Mouse (Mus musculus) lung, postnatal 0 days (tissue): ENCODE data around the gene Pnpo. TPM values are rescaled to one million over a fixed set of nuclear protein-coding genes. Genes with fewer than 3 reads are reported as not detected.

Experiments
- ATAC-seq: fragments of 200-750 bp; cut with Nextera tagmentation; 2 replicates; pipeline ENCODE4 v1.8.0; 2017; ENCODE audit warnings: moderate library complexity
- DNase-seq: peaks from one replicate; pipeline ENCODE4 v3.0.0-alpha.2; 2016; ENCODE audit warnings: low spot score
- H3K27ac ChIP-seq: fragments of 300-500 bp; sonication (generic); 2 replicates; pipeline ENCODE4 v1.5.1; 2014; ENCODE audit warnings: antibody characterized with exemption, mild to moderate bottlenecking, low read length, mixed read lengths
- H3K27me3 ChIP-seq: fragments of 300-500 bp; sonication (generic); replicated peaks from 2 replicates; pipeline ENCODE4 v1.6.1; 2014; ENCODE audit warnings: low read length, mixed read lengths; ENCODE audit not compliant: insufficient read depth
- H3K36me3 ChIP-seq: fragments of 300-500 bp; sonication (generic); 2 replicates; pipeline ENCODE4 v1.6.1; 2014; ENCODE audit warnings: low read length, mixed read lengths; ENCODE audit not compliant: insufficient read depth
- H3K4me1 ChIP-seq: fragments of 300-500 bp; sonication (generic); 2 replicates; pipeline ENCODE4 v1.6.1; 2014; ENCODE audit warnings: antibody characterized with exemption, low read depth, low read length, mixed read lengths; ENCODE audit not compliant: insufficient read depth
- H3K4me2 ChIP-seq: fragments of 300-500 bp; sonication (generic); replicated peaks from 2 replicates; pipeline ENCODE4 v1.6.1; 2014; ENCODE audit warnings: low read depth, mild to moderate bottlenecking, low read length, moderate library complexity, mixed read lengths
- H3K4me3 ChIP-seq: fragments of 300-500 bp; sonication (generic); 2 replicates; pipeline ENCODE4 v1.5.1; 2014; ENCODE audit warnings: low read depth, low read length
- H3K9ac ChIP-seq: fragments of 300-500 bp; sonication (generic); replicated peaks from 2 replicates; pipeline ENCODE4 v1.6.1; 2014; ENCODE audit warnings: low read depth, mild to moderate bottlenecking
- H3K9me3 ChIP-seq: fragments of 300-500 bp; sonication (generic); 2 replicates; pipeline ENCODE4 v1.6.1; 2016; ENCODE audit warnings: low read length, mixed read lengths
- CTCF ChIP-seq: IDR thresholded peaks from 2 replicates; pipeline ENCODE4 v1.5.1; 2016; ENCODE audit warnings: antibody characterized with exemption, mild to moderate bottlenecking
- EP300 ChIP-seq: IDR thresholded peaks from 2 replicates; pipeline ENCODE4 v1.6.1; 2016; ENCODE audit warnings: antibody characterized with exemption, mild to moderate bottlenecking, control low read depth
- WGBS: fragments of 180-500 bp; shearing (Covaris S2); extraction: QIAGEN DNeasy Blood & Tissue Kit; methylation state at CpG from one replicate; pipeline ENCODE4 v1.1.7; 2014; 5-methylcytosine and 5-hydroxymethylcytosine counted together
- polyA plus RNA-seq: library from polyadenylated mRNA; unstranded; fragments of >200 nt; fragmentation: Nextera tagmentation; extraction: Ambion mirVana; gene quantifications from 2 replicates; pipeline ENCODE4 v1.2.1, GENCODE M21; 2015

Gene Pnpo
- polyA plus RNA-seq, 1 experiment from 2014 or later, result 30.0 TPM

DNA sequence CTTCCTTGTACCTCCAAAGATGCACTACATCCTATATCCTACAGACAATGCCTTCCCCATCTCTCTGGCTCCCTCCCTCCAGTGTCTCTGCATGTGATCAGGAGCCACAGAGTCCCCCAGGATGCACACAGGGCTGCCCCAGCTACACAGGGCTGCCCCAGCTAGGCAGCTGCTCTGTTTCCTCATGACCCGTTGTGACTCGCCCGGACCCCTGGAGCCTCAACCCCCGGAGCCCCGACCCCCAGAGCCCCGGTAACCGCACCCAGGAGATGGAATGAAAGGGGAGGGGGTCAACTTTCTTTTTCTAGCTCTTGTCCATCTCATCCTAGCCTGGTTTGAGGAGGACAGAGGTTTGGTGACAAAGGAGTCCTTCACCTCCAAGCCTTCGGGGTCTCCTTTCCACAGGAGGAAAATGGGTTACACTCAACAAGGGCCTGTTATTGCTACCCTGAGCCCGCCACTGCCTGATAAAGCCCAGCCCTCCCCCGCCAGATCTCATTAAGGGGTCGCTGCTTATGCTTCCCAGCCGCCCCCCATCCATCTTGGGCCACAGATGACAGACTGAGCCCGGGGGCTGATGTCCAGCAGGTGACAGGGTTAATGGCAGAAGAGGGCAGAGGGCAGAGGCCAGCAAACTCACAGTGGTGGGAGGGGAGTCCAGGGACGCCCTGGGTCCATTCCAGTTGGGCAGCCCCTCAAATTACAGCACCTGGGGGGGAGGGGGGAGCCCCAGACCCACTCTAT, 51.8 kb downstream of the Pnpo start:
- Histone ChIP-seq H3K27ac (no peak overlapping the region), H3K9me3 (no peaks in the 10 kb centered on the region), H3K27me3 (no peaks in the 10 kb centered on the region), H3K9ac (no peak overlapping the region), H3K4me2 (no peak overlapping the region), H3K4me3 (no peak overlapping the region), H3K4me1 (no peaks in the 10 kb centered on the region), H3K36me3 (no peaks in the 10 kb centered on the region)
- 33% methylated on average over 14 of the region's 14 CpGs for WGBS
- no peak for TF ChIP-seq CTCF
- TF ChIP-seq EP300, result no peak
- no peak for DNase-seq
- no peak for ATAC-seq

Other genes with a start within 250 kb of the Pnpo start
- 18.4 and 18.7 TPM in 2 replicates for gene Snx11, start 166.4 kb downstream of the Pnpo start, polyA plus RNA-seq
- gene Cbx1, start 154.9 kb downstream of the Pnpo start, polyA plus RNA-seq, result 48.6 and 54.0 TPM in 2 replicates
- 51.8 and 54.5 TPM in 2 replicates for gene Nfe2l1, start 114.0 kb downstream of the Pnpo start, polyA plus RNA-seq
- gene Copz2, start 94.1 kb downstream of the Pnpo start, polyA plus RNA-seq, result 105 and 110 TPM in 2 replicates
- gene Cdk5rap3, start 27.5 kb downstream of the Pnpo start, polyA plus RNA-seq, result 46.4 and 48.0 TPM in 2 replicates
- gene Prr15l, start 15.9 kb downstream of the Pnpo start, polyA plus RNA-seq, result 126 and 127 TPM in 2 replicates
- gene Sp2, start 39.0 kb upstream of the Pnpo start, polyA plus RNA-seq, result 9.1 and 10.6 TPM in 2 replicates
- 0.56 and 0.81 TPM in 2 replicates for gene Sp6, start 69.4 kb upstream of the Pnpo start, polyA plus RNA-seq
- gene Scrn2, start 86.0 kb upstream of the Pnpo start, polyA plus RNA-seq, result 15.7 and 17.2 TPM in 2 replicates
- 7.5 and 9.8 TPM in 2 replicates for gene Lrrc46, start 97.4 kb upstream of the Pnpo start, polyA plus RNA-seq
- gene Mrpl10, start 97.6 kb upstream of the Pnpo start, polyA plus RNA-seq, result 50.8 and 53.5 TPM in 2 replicates
- 11.4 and 11.9 TPM in 2 replicates for gene Osbpl7, start 106.6 kb upstream of the Pnpo start, polyA plus RNA-seq
- gene Tbx21, start 171.3 kb upstream of the Pnpo start, polyA plus RNA-seq, result 0.12 and 0.13 TPM in 2 replicates
- 8.1 and 8.9 TPM in 2 replicates for gene Tbkbp1, start 207.5 kb upstream of the Pnpo start, polyA plus RNA-seq
- 17.0 and 20.3 TPM in 2 replicates for gene Kpnb1, start 243.9 kb upstream of the Pnpo start, polyA plus RNA-seq